Mouse (Mus musculus) MEL (cell line): ENCODE measurements around the gene Pnmal1.

Experiments
- CHD1 ChIP-seq: IDR thresholded peaks from 2 replicates; pipeline ENCODE4 v1.6.1; 2012; ENCODE audit warnings: low read depth, mild to moderate bottlenecking, inconsistent platforms, low read length, improper control_type of control experiment
- CHD2 ChIP-seq: IDR thresholded peaks from 2 replicates; pipeline ENCODE4 v1.6.1; 2011; ENCODE audit warnings: low read length, improper control_type of control experiment
- CTCF ChIP-seq, 3 experiments: IDR thresholded peaks in 2 of 3; conservative IDR thresholded peaks in 1 of 3; 2 replicates each; pipeline ENCODE4 v1.5.1; 2011 to 2012; ENCODE audit warnings: low read length in 3 of 3, low read depth in 2 of 3, mild to moderate bottlenecking in 2 of 3, improper control_type of control experiment in 1 of 3, inconsistent platforms in 1 of 3, mixed read lengths in 1 of 3, moderate library complexity in 1 of 3; ENCODE audit not compliant: control insufficient read depth in 1 of 3, insufficient read depth in 1 of 3, poor library complexity in 1 of 3, severe bottlenecking in 1 of 3
- EP300 ChIP-seq, 2 experiments: IDR thresholded peaks; 2 replicates each; pipeline ENCODE4 v1.6.1; 2011; ENCODE audit warnings: improper control_type of control experiment in 2 of 2, low read length in 2 of 2, low read depth in 1 of 2, mild to moderate bottlenecking in 1 of 2
- KAT2A ChIP-seq: conservative IDR thresholded peaks from 2 replicates; pipeline ENCODE4 v1.6.1; 2012; ENCODE audit warnings: low read depth, low read length, improper control_type of control experiment, inconsistent platforms
- MEF2A ChIP-seq: IDR thresholded peaks from 2 replicates; pipeline ENCODE4 v1.6.1; 2014; ENCODE audit warnings: low read depth, mild to moderate bottlenecking, inconsistent platforms, low read length, improper control_type of control experiment; ENCODE audit not compliant: poor library complexity, insufficient replicate concordance, severe bottlenecking; ENCODE audit errors: extremely low read depth
- MXI1 ChIP-seq: IDR thresholded peaks from 2 replicates; pipeline ENCODE4 v1.6.1; 2011; ENCODE audit warnings: mild to moderate bottlenecking, low read depth, low read length, improper control_type of control experiment
- NRF1 ChIP-seq: IDR thresholded peaks from 2 replicates; pipeline ENCODE4 v1.6.1; 2014; ENCODE audit warnings: low read depth, mild to moderate bottlenecking, inconsistent platforms, low read length, improper control_type of control experiment, moderate library complexity; ENCODE audit not compliant: poor library complexity, insufficient read depth, severe bottlenecking
- POLR2A ChIP-seq, 2 experiments: IDR thresholded peaks; 2 replicates each; pipeline ENCODE4 v1.6.1; 2011 to 2012; ENCODE audit warnings: low read length in 2 of 2, mild to moderate bottlenecking in 2 of 2, control low read depth in 1 of 2, improper control_type of control experiment in 1 of 2, low read depth in 1 of 2, moderate library complexity in 1 of 2; ENCODE audit not compliant: control insufficient read depth in 1 of 2, insufficient read depth in 1 of 2, poor library complexity in 1 of 2
- POLR2AphosphoS5 ChIP-seq: IDR thresholded peaks from 2 replicates; pipeline ENCODE4 v1.6.1; 2012; ENCODE audit warnings: low read depth, borderline replicate concordance, mild to moderate bottlenecking, inconsistent platforms, low read length, moderate library complexity, mixed read lengths

GRCm38 (mm10) chr7:16976298-16976697 lies 16.8 kb downstream of the Pnmal1 start:
- TF ChIP-seq KAT2A (no peak), CTCF (IDR thresholded peaks at IDR 0.05 in 2 of 3, conservative IDR thresholded peaks at IDR 0.05 in 1 of 3; ENCODE audit: control insufficient read depth in 1 of 3, insufficient read depth in 1 of 3, low read depth in 2 of 3, low read length in 3 of 3, poor library complexity in 1 of 3, severe bottlenecking in 1 of 3) (no peak), NRF1 (no peak), MXI1 (no peak), POLR2A (IDR thresholded peaks at IDR 0.05; ENCODE audit: control insufficient read depth in 1 of 2, insufficient read depth in 1 of 2, low read depth in 1 of 2, low read length in 2 of 2, poor library complexity in 1 of 2) (no peak), EP300 (IDR thresholded peaks at IDR 0.05; ENCODE audit: low read depth in 1 of 2, low read length in 2 of 2) (no peak), CHD1 (no peak), MEF2A (no peak), CHD2 (no peak), POLR2AphosphoS5 (no peak)
